Mouse (Mus musculus) neural tube, embryonic 10.5 days (tissue): ENCODE results near the gene Scrn1.

Experiments used
- DNase-seq: peaks from one replicate; pipeline ENCODE4 v3.0.0-alpha.2; 2017; ENCODE audit warnings: low spot score; ENCODE audit errors: extremely low spot score

Gene Scrn1

GRCm38 (mm10) chr6:54566546-54566919 is 244 bp upstream of the Scrn1 start:
- DNase-seq: no peak

- DNase-seq: peak; percentile 31
Observed at GRCm38 (mm10) chr6:54565012-54565411, 1.3 kb downstream of the Scrn1 start.

- no peak for DNase-seq
Observed at GRCm38 (mm10) chr6:54564506-54564991, 1.7 kb downstream of the Scrn1 start.

- no peak for DNase-seq
Observed at GRCm38 (mm10) chr6:54563561-54563960, 2.7 kb downstream of the Scrn1 start.

GRCm38 (mm10) chr6:54562018-54562809 is 4.1 kb downstream of the Scrn1 start:
- no peak for DNase-seq

GRCm38 (mm10) chr6:54558466-54558865 is 7.8 kb downstream of the Scrn1 start:
- no peak for DNase-seq

GRCm38 (mm10) chr6:54557671-54558070 is 8.6 kb downstream of the Scrn1 start:
- DNase-seq: no peak

GRCm38 (mm10) chr6:54555816-54556215 is 10.5 kb downstream of the Scrn1 start:
- DNase-seq: no peak

GRCm38 (mm10) chr6:54554341-54555110 is 11.8 kb downstream of the Scrn1 start:
- peak; percentile 64 for DNase-seq

GRCm38 (mm10) chr6:54553632-54554031 is 12.7 kb downstream of the Scrn1 start:
- no peak for DNase-seq

- no peak for DNase-seq
Observed at GRCm38 (mm10) chr6:54552721-54553413, 13.4 kb downstream of the Scrn1 start.

GRCm38 (mm10) chr6:54550801-54551323 is 15.4 kb downstream of the Scrn1 start:
- DNase-seq: no peak

GRCm38 (mm10) chr6:54549311-54549710 is 17.0 kb downstream of the Scrn1 start:
- no peak for DNase-seq

- DNase-seq: no peak
Observed at GRCm38 (mm10) chr6:54548314-54549019, 17.8 kb downstream of the Scrn1 start.

GRCm38 (mm10) chr6:54543646-54544045 is 22.6 kb downstream of the Scrn1 start:
- no peak for DNase-seq

GRCm38 (mm10) chr6:54542836-54543235 is 23.5 kb downstream of the Scrn1 start:
- no peak for DNase-seq

- no peak for DNase-seq
Observed at GRCm38 (mm10) chr6:54540252-54540887, 25.9 kb downstream of the Scrn1 start.

GRCm38 (mm10) chr6:54539396-54539795 is 26.9 kb downstream of the Scrn1 start:
- no peak for DNase-seq

GRCm38 (mm10) chr6:54538773-54539173 is 27.5 kb downstream of the Scrn1 start:
- DNase-seq: peak; percentile 28

GRCm38 (mm10) chr6:54537053-54537452 is 29.2 kb downstream of the Scrn1 start:
- DNase-seq: no peak
